Mouse (Mus musculus): ENCODE measurements around the gene Aftph.
"Not testable (repeated sequence)": the region's sequence is repeated elsewhere in the genome, so short reads cannot be mapped to it uniquely, and the experiment has no call there.

GRCm38 (mm10) chr11:20761984-20762383 is 20.6 kb upstream of the Aftph start:
- TF ChIP-seq CTCF (IDR thresholded peaks at IDR 0.05; ENCODE audit: low read depth, low read length); POLR2A (IDR thresholded peaks at IDR 0.05; ENCODE audit: borderline replicate concordance, low read depth, low read length): not testable (repeated sequence)
